Comparison of ENCODE assay signal across 14 mouse cellular contexts in the genomic region with DNA sequence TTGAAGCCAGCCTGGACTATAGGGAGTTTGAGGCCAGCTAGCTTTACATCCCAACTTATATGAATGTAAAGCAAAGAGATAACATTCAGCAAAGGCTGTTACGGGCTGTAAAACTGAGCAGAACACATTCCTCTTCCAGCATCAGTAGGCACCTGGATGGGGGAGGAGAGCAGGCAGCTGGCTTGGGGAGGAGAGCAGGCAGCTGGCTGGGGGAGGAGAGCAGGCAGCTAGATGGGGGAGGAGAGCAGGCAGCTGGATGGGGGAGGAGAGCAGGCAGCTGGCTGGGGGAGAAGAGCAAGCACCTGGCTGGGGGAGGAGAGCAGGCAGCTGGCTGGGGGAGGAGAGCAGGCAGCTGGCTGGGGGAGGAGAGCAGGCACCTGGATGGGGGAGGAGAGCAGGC. TPM values are rescaled to one million over a fixed set of nuclear protein-coding genes. Genes with fewer than 3 reads are reported as not detected.
DNase-seq lines count a peak whose midpoint lies in the region; ATAC-seq lines count a peak whose summit lies in the region.
"Had no signal": no experiment of that assay in that cellular context is flagged by ENCODE, and none has a peak within 500 bp of the region (broad histone marks: within the 10 kb centered on the region; RNA-seq: fewer than 3 reads in every experiment).

No protein-coding gene starts in this region.

- DNase-seq in embryonic facial prominence, embryonic 11.5 days (ENCODE audit: low spot score), result peak; percentile 13
- no peak for DNase-seq in midbrain, embryonic 14.5 days
- DNase-seq in adrenal gland, postnatal 36 days, result no peak
- DNase-seq in frontal cortex, postnatal 36 days (ENCODE audit: low spot score in 2 of 2), result no peak
- DNase-seq: cerebellum, adult 11 months; gastrocnemius, adult 2 months; right cerebral cortex, adult 18-20 months had no signal

- ATAC-seq in hindbrain, embryonic 12.5 days (ENCODE audit: low FRiP score), result no peak
- ATAC-seq in hindbrain, embryonic 16.5 days, result no peak
- ATAC-seq in midbrain, embryonic 12.5 days (ENCODE audit: low FRiP score, low read depth), result no peak
- ATAC-seq in midbrain, embryonic 15.5 days (replicated peaks), result no peak
- no peak for ATAC-seq in embryonic facial prominence, embryonic 11.5 days (replicated peaks; ENCODE audit: insufficient number of reproducible peaks, low FRiP score, low TSS enrichment, low read depth)
- ATAC-seq in midbrain, embryonic 14.5 days (ENCODE audit: low FRiP score, low TSS enrichment), result no peak

- H3K27me3 ChIP-seq in hindbrain, embryonic 12.5 days, result no peaks in the 10 kb centered on the region
- no peaks in the 10 kb centered on the region for H3K27me3 ChIP-seq in hindbrain, embryonic 16.5 days (replicated peaks; ENCODE audit: control insufficient read depth, insufficient read depth, low read length)
- no peaks in the 10 kb centered on the region for H3K27me3 ChIP-seq in midbrain, embryonic 12.5 days
- H3K27me3 ChIP-seq in midbrain, embryonic 15.5 days (replicated peaks), result no peaks in the 10 kb centered on the region
- no peaks in the 10 kb centered on the region for H3K27me3 ChIP-seq in embryonic facial prominence, embryonic 11.5 days (ENCODE audit: control insufficient read depth, insufficient read depth, low read length)
- no peaks in the 10 kb centered on the region for H3K27me3 ChIP-seq in midbrain, embryonic 14.5 days (ENCODE audit: control insufficient read depth, insufficient read depth, low read length)
- H3K27me3 ChIP-seq: heart, embryonic 13.5 days; limb, embryonic 15.5 days; neural tube, embryonic 12.5 days had no signal

- no peaks in the 10 kb centered on the region for H3K9me3 ChIP-seq in hindbrain, embryonic 12.5 days (replicated peaks)
- H3K9me3 ChIP-seq in hindbrain, embryonic 16.5 days (ENCODE audit: control insufficient read depth, low read length), result no peaks in the 10 kb centered on the region
- H3K9me3 ChIP-seq in midbrain, embryonic 12.5 days, result no peaks in the 10 kb centered on the region
- H3K9me3 ChIP-seq in midbrain, embryonic 15.5 days, result no peaks in the 10 kb centered on the region
- no peaks in the 10 kb centered on the region for H3K9me3 ChIP-seq in embryonic facial prominence, embryonic 11.5 days (replicated peaks; ENCODE audit: control insufficient read depth, low read length)
- no peaks in the 10 kb centered on the region for H3K9me3 ChIP-seq in midbrain, embryonic 14.5 days (ENCODE audit: control insufficient read depth, low read length)
- H3K9me3 ChIP-seq: heart, embryonic 13.5 days; limb, embryonic 15.5 days; neural tube, embryonic 12.5 days had no signal

- WGBS in hindbrain, embryonic 12.5 days, result 70% methylated on average over 1 of the region's 1 CpGs
- WGBS in hindbrain, embryonic 16.5 days, result 77% methylated on average over 1 of the region's 1 CpGs
- WGBS in midbrain, embryonic 12.5 days, result 76% methylated on average over 1 of the region's 1 CpGs
- 87% methylated on average over 1 of the region's 1 CpGs for WGBS in midbrain, embryonic 15.5 days
- WGBS in embryonic facial prominence, embryonic 11.5 days, result 56% methylated on average over 1 of the region's 1 CpGs
- WGBS in midbrain, embryonic 14.5 days, result 78% methylated on average over 1 of the region's 1 CpGs

- no peak overlapping the region for H3K9ac ChIP-seq in hindbrain, embryonic 12.5 days
- H3K9ac ChIP-seq in hindbrain, embryonic 16.5 days (ENCODE audit: low read depth, low read length), result no peak overlapping the region
- no peak overlapping the region for H3K9ac ChIP-seq in midbrain, embryonic 12.5 days (replicated peaks)
- H3K9ac ChIP-seq in midbrain, embryonic 15.5 days, result no peak overlapping the region
- no peak overlapping the region for H3K9ac ChIP-seq in embryonic facial prominence, embryonic 11.5 days (replicated peaks; ENCODE audit: low read length)
- no peak overlapping the region for H3K9ac ChIP-seq in midbrain, embryonic 14.5 days (replicated peaks; ENCODE audit: low read length)
- H3K9ac ChIP-seq: heart, embryonic 13.5 days; limb, embryonic 15.5 days; neural tube, embryonic 12.5 days had no signal

- H3K4me2 ChIP-seq in hindbrain, embryonic 12.5 days (replicated peaks), result no peak overlapping the region
- H3K4me2 ChIP-seq in hindbrain, embryonic 16.5 days (ENCODE audit: low read length), result no peak overlapping the region
- no peak overlapping the region for H3K4me2 ChIP-seq in midbrain, embryonic 12.5 days (replicated peaks)
- no peak overlapping the region for H3K4me2 ChIP-seq in midbrain, embryonic 15.5 days
- no peak overlapping the region for H3K4me2 ChIP-seq in embryonic facial prominence, embryonic 11.5 days (ENCODE audit: low read depth, low read length)
- no peak overlapping the region for H3K4me2 ChIP-seq in midbrain, embryonic 14.5 days (ENCODE audit: low read length)
- H3K4me2 ChIP-seq: heart, embryonic 13.5 days; limb, embryonic 15.5 days; neural tube, embryonic 12.5 days had no signal

- no peak overlapping the region for H3K4me3 ChIP-seq in hindbrain, embryonic 12.5 days
- no peak overlapping the region for H3K4me3 ChIP-seq in hindbrain, embryonic 16.5 days (ENCODE audit: low read length)
- H3K4me3 ChIP-seq in midbrain, embryonic 12.5 days, result no peak overlapping the region
- H3K4me3 ChIP-seq in midbrain, embryonic 15.5 days, result no peak overlapping the region
- no peak overlapping the region for H3K4me3 ChIP-seq in embryonic facial prominence, embryonic 11.5 days (ENCODE audit: low read depth, low read length)
- no peak overlapping the region for H3K4me3 ChIP-seq in midbrain, embryonic 14.5 days (replicated peaks; ENCODE audit: low read depth, low read length)
- H3K4me3 ChIP-seq: gastrocnemius, adult 2 months; heart, embryonic 13.5 days; limb, embryonic 15.5 days; neural tube, embryonic 12.5 days had no signal

- no peaks in the 10 kb centered on the region for H3K4me1 ChIP-seq in hindbrain, embryonic 12.5 days
- no peaks in the 10 kb centered on the region for H3K4me1 ChIP-seq in hindbrain, embryonic 16.5 days (ENCODE audit: control insufficient read depth, insufficient read depth, low read depth, low read length)
- H3K4me1 ChIP-seq in midbrain, embryonic 12.5 days, result 0 out of 2 replicates have a peak, but pooled peaks cover 7% of the 10 kb centered on the region
- H3K4me1 ChIP-seq in midbrain, embryonic 15.5 days, result no peaks in the 10 kb centered on the region
- H3K4me1 ChIP-seq in embryonic facial prominence, embryonic 11.5 days (ENCODE audit: control insufficient read depth, insufficient read depth, low read length), result no peaks in the 10 kb centered on the region
- no peaks in the 10 kb centered on the region for H3K4me1 ChIP-seq in midbrain, embryonic 14.5 days (ENCODE audit: control insufficient read depth, insufficient read depth, low read length)
- H3K4me1 ChIP-seq: limb, embryonic 15.5 days; neural tube, embryonic 12.5 days had no signal

- peaks cover 7% of the 10 kb centered on the region; the same call in 1 of the 2 replicates for H3K36me3 ChIP-seq in hindbrain, embryonic 12.5 days
- H3K36me3 ChIP-seq in hindbrain, embryonic 16.5 days (ENCODE audit: control insufficient read depth, insufficient read depth, low read length), result peaks cover 7% of the 10 kb centered on the region
- peaks cover 20% of the 10 kb centered on the region for H3K36me3 ChIP-seq in midbrain, embryonic 12.5 days
- H3K36me3 ChIP-seq in midbrain, embryonic 15.5 days (replicated peaks), result 0 out of 2 replicates have a peak, but pooled peaks cover 3% of the 10 kb centered on the region
- no peaks in the 10 kb centered on the region for H3K36me3 ChIP-seq in embryonic facial prominence, embryonic 11.5 days (replicated peaks; ENCODE audit: control insufficient read depth, insufficient read depth, low read depth, low read length)
- peaks cover 15% of the 10 kb centered on the region for H3K36me3 ChIP-seq in midbrain, embryonic 14.5 days (ENCODE audit: control insufficient read depth, insufficient read depth, low read length)

- H3K27ac ChIP-seq in hindbrain, embryonic 12.5 days, result 0 out of 2 replicates have a peak overlapping the region, but pooled peaks have one; percentile 17
- H3K27ac ChIP-seq in hindbrain, embryonic 16.5 days (ENCODE audit: low read depth, low read length), result no peak overlapping the region
- H3K27ac ChIP-seq in midbrain, embryonic 12.5 days (replicated peaks), result peak overlapping the region; percentile 76
- H3K27ac ChIP-seq in midbrain, embryonic 15.5 days, result no peak overlapping the region
- H3K27ac ChIP-seq in embryonic facial prominence, embryonic 11.5 days (replicated peaks; ENCODE audit: low read depth, low read length), result no peak overlapping the region
- 0 out of 2 replicates have a peak overlapping the region, but pooled peaks have one; percentile 13 for H3K27ac ChIP-seq in midbrain, embryonic 14.5 days (replicated peaks; ENCODE audit: low read depth, low read length)
- H3K27ac ChIP-seq: gastrocnemius, adult 2 months; heart, embryonic 13.5 days; limb, embryonic 15.5 days; neural tube, embryonic 12.5 days had no signal

RNA-seq across cellular contexts. Expression of a gene that starts 29.4 kb away (rescaled TPM):
- polyA plus RNA-seq in hindbrain, embryonic 12.5 days (2016; fragmentation: Nextera tagmentation; extraction: Ambion mirVana), result 29.2 and 30.0 TPM in 2 replicates
- polyA plus RNA-seq in hindbrain, embryonic 16.5 days (2015; fragmentation: Nextera tagmentation; extraction: Ambion mirVana), result 13.7 and 16.1 TPM in 2 replicates
- 29.1 and 30.4 TPM in 2 replicates for polyA plus RNA-seq in midbrain, embryonic 12.5 days (2016; fragmentation: Nextera tagmentation; extraction: Ambion mirVana)
- 17.7 and 20.1 TPM in 2 replicates for polyA plus RNA-seq in midbrain, embryonic 15.5 days (2015; fragmentation: Nextera tagmentation; extraction: Ambion mirVana)
- polyA plus RNA-seq in embryonic facial prominence, embryonic 11.5 days (2014; fragmentation: Nextera tagmentation; extraction: Ambion mirVana), result 24.8 and 27.9 TPM in 2 replicates
- polyA plus RNA-seq in midbrain, embryonic 14.5 days (2014; fragmentation: Nextera tagmentation; extraction: Ambion mirVana), result 18.7 and 27.3 TPM in 2 replicates
- 10 to 100 TPM; 31.1 to 34.0 TPM for total RNA-seq in adrenal gland, postnatal 36 days (2021)

Comparison
In these comparisons a context has a peak if more than half of its experiments do, and no peak if none do; other contexts are left out.
1. H3K27ac ChIP-seq: peak in hindbrain, embryonic 12.5 days (single experiment), midbrain, embryonic 12.5 days (single experiment) and midbrain, embryonic 14.5 days (single experiment); none in hindbrain, embryonic 16.5 days (single experiment), midbrain, embryonic 15.5 days (single experiment) and embryonic facial prominence, embryonic 11.5 days (single experiment).